Mouse (Mus musculus) cerebellum, adult 9-11 months (tissue): ENCODE measurements at regions not wholly inside any gene's neighbourhood (a gene's known extent, or its start where the extent isn't known, plus 50 kb on each side); places are given as distances from the start of the nearest gene placed in this dataset.
A peak's percentile ranks its signal among the peaks of the same experiment; 100 is the strongest.

Source experiments
- DNase-seq: peaks from one replicate; pipeline ENCODE4 v3.0.0; 2022

DNA sequence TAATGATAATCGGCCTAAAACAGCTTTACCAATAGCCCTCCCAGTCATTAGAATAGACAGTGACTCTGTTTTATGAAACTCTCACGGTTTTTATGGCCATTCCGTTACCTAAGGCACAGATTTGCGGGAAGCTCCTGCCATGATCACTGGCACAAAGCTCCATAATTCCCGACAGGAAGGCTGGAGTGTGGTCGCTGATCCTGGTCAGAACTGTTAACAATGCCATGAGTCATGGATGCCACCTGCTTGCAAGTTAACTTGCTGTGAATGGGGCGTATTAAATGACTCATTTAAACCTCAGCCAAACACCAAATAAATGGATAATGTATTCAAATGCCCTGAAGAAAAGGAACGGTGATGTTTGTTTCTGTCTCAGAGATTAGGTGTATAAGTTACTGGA is 559.9 kb upstream of the Map3k7 start:
- DNase-seq: no peak

- DNase-seq: no peak
Observed at GRCm38 (mm10) chr4:31404840-31405714, 558.8 kb upstream of the Map3k7 start.

- no peak for DNase-seq
Observed at GRCm38 (mm10) chr4:31410157-31410556, 553.7 kb upstream of the Map3k7 start.

GRCm38 (mm10) chr4:31411770-31412525 is 551.9 kb upstream of the Map3k7 start:
- DNase-seq: no peak

DNA sequence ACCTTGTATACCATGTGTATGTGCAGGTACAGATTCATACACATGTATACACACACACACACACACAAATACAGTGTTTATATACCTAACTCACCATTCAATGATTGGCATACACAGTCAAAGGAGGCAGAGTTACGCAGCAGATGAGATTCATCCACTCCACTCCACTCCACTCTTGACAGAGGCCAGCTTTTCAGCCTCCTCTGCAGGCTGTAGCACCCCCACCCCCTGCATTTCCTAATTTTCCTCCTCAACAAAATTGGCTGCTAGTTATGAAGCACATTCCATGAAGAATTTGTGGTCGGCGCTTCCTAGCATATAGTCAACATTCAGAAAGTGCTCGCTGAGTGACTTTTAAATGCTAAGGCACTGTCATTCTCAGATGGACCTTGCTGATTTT is 546.7 kb upstream of the Map3k7 start:
- no peak for DNase-seq

DNA sequence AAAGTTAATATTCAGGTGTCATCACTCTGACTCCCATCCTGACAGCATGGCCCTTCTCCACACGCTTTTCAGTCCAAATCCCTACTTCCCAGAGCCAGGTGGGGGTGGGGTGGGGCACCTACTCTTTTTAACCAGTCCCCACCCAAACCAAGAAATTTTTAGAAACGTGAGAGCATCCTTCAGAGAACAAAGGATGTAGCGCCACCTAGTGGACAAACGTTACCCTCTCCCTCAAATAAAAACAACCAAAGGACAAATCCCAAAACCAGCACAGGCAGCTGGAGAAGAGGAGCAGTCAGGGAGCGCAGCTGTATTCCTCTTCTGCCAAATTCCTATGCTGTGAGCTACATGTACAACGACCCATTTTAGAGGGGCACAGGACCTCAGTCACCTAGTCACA is 544.7 kb upstream of the Map3k7 start:
- DNase-seq: peak; percentile 6

GRCm38 (mm10) chr4:31420167-31420566 is 543.7 kb upstream of the Map3k7 start:
- DNase-seq: no peak

GRCm38 (mm10) chr4:31421386-31421785 is 542.5 kb upstream of the Map3k7 start:
- DNase-seq: no peak

GRCm38 (mm10) chr4:31425135-31425534 is 538.8 kb upstream of the Map3k7 start:
- DNase-seq: no peak

DNA sequence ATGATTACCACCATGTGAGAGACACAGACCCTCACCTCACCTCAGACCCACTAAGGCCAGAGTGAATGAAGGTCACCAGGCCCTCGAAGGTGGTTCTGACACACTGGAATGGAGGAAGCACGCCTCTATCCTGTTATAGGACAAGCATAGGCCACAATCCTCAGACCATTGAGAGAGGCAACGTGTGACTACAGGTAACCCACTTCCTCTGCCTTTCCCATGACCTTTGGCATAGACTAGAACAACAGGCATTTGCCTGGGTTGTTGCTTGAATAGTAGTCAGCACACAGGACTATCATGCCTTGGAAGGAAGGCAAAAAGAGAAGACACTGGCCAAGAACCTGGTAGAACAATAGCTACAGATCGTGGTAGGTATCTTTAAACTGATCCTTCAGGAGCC is 538.2 kb upstream of the Map3k7 start:
- DNase-seq: no peak

- no peak for DNase-seq
Observed at GRCm38 (mm10) chr4:31426169-31427030, 537.5 kb upstream of the Map3k7 start.

- DNase-seq: no peak
Observed at GRCm38 (mm10) chr4:31433943-31434342, 530.0 kb upstream of the Map3k7 start.

DNA sequence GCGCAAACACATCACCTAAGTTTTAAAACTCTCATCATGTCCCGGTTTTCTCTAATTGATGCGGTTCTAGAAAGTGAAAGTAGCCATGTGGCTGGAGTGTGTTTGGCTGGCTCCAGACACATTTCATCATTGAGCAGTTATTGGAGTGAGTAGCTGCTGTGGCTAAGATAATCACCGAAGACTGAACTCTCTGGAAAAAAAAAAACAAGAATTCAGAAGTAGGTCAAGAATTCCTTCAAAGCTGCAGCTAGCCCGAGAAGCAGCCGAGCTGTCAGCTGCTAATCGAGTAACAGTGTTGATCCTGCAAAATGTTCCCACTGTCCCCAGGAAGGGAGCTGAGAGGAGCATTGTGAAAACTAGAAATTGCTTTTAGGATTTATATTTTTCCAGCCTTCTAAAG is 509.0 kb upstream of the Map3k7 start:
- no peak for DNase-seq

GRCm38 (mm10) chr4:31455466-31455865 is 508.4 kb upstream of the Map3k7 start:
- no peak for DNase-seq

DNA sequence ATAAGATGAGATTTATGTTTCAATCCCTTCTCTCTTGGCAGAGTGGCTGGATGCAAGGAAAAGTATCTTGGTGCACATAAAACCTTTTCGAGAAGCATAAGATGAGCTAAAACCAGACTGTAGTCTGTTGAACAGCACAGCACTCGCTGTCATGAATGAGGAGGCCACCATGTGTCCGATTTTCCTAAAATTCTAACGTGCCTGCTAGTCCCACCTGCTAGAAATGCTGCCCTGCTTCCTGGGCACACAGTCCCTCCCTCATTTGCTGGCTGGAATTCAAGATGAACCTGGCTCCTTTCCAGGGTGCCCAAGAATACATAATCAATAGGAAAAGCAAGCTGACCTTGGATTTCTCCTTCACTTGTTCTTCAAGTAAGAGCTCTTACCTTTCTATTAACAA is 501.4 kb upstream of the Map3k7 start:
- DNase-seq: no peak

- DNase-seq: no peak
Observed at GRCm38 (mm10) chr4:31463130-31463698, 500.7 kb upstream of the Map3k7 start.

DNA sequence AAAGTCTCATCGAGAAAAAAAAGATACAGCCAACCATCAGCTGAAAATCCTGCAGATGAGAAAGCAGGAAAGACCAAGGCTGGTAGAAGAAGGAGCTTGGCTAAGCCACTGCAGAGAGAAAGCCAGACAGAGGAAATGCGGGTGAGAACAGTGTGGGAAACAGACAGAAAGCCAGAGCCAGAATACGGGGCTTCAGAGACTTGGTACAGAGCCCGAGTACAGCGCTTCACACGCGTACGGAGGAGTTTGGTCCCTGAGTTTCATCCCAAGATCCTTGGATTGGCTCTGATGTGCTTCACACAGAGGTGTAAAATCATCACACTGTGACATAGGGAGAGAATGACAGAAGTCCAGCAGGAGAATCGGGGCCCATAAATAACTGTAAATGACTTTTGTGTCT is 495.6 kb upstream of the Map3k7 start:
- no peak for DNase-seq

GRCm38 (mm10) chr4:31469803-31470202 is 494.1 kb upstream of the Map3k7 start:
- no peak for DNase-seq

DNA sequence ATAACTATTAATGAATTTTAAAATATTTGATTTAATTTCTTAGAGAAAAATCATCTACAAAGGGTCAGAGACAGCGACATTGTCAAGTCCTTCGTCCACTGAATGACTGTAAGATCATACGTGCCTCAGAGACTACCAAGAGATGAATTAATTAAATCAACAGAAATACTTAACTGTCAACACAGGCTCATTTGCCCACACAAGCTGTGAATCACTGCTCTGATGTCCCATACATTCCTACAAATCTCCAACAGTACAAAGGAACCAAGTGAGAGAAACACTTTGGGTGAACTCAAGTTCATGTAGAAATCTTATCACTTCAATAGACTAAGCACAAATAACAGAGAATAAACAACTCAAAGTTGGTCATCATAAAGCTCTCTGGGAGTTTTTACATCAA is 471.4 kb upstream of the Map3k7 start:
- DNase-seq: no peak

DNA sequence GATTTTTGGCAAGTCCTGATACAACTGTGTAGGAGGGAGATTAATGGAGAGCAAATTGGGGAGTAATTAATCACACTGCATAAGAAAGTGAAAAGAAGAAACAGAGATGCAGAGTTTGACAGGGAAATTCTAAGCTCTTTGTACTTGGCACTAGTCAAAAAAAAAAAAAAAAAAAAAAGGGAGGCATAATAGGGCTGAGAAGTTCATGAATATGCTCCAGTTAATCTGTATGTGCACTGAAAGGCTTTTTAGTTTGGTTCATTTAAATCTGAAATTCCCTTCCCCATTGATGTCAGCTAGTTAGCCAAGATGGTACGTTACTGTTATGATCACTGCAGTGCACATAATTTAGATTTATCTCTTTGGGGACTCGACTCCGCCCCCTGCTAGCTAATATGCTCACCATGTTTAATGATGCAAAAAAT is 470.8 kb upstream of the Map3k7 start:
- no peak for DNase-seq

GRCm38 (mm10) chr4:31499888-31500287 is 464.0 kb upstream of the Map3k7 start:
- DNase-seq: no peak

GRCm38 (mm10) chr4:31500432-31500831 is 463.5 kb upstream of the Map3k7 start:
- DNase-seq: no peak
